Mouse (Mus musculus) limb, embryonic 10.5 days (tissue): Measurements from ENCODE around the gene Golga3. TPM values are rescaled to one million over a fixed set of nuclear protein-coding genes. Genes with fewer than 3 reads are reported as not detected.

Experiments
- DNase-seq: peaks from one replicate; pipeline ENCODE4 v3.0.0-alpha.2; 2017; ENCODE audit warnings: low spot score
- H3K27ac ChIP-seq: fragments of 300-500 bp; sonication (generic); 2 replicates; pipeline ENCODE4 v1.5.1; 2016; ENCODE audit warnings: mild to moderate bottlenecking
- H3K27me3 ChIP-seq: fragments of 300-500 bp; sonication (generic); 2 replicates; pipeline ENCODE4 v1.6.1; 2016; ENCODE audit warnings: low read depth, mild to moderate bottlenecking; ENCODE audit not compliant: poor library complexity, severe bottlenecking
- H3K36me3 ChIP-seq: fragments of 300-500 bp; sonication (generic); 2 replicates; pipeline ENCODE4 v1.6.1; 2016; ENCODE audit warnings: mild to moderate bottlenecking, moderate library complexity
- H3K4me1 ChIP-seq: fragments of 300-500 bp; sonication (generic); 2 replicates; pipeline ENCODE4 v1.6.1; 2016
- H3K4me3 ChIP-seq: fragments of 300-500 bp; sonication (generic); 2 replicates; pipeline ENCODE4 v1.5.1; 2016; ENCODE audit warnings: mild to moderate bottlenecking, moderate library complexity
- H3K9me3 ChIP-seq: fragments of 300-500 bp; sonication (generic); replicated peaks from 2 replicates; pipeline ENCODE4 v1.6.1; 2016; ENCODE audit warnings: mild to moderate bottlenecking
- WGBS: fragments of 180-500 bp; shearing (Covaris S2); methylation state at CpG from one replicate; pipeline ENCODE4 v1.1.7; 2016; 5-methylcytosine and 5-hydroxymethylcytosine counted together
- polyA plus RNA-seq: library from polyadenylated mRNA; unstranded; fragments of >200 nt; fragmentation: Nextera tagmentation; extraction: Ambion mirVana; gene quantifications from 2 replicates; pipeline ENCODE4 v1.2.1, GENCODE M21; 2016

Golga3 gene
- polyA plus RNA-seq, result 17.5 and 23.1 TPM in 2 replicates

- 0 out of 2 replicates have a peak, but pooled peaks cover 5% of the 10 kb centered on the region for H3K36me3 ChIP-seq
- WGBS, result under 1% methylated on average over 41 of the region's 41 CpGs
- H3K4me3 ChIP-seq, result peak within 1 kb of the TSS; percentile 95
- no peaks in the 10 kb centered on the region for H3K9me3 ChIP-seq
- peaks cover 12% of the 10 kb centered on the region for H3K4me1 ChIP-seq
- H3K27me3 ChIP-seq, result no peaks in the 10 kb centered on the region
- H3K27ac ChIP-seq, result peak within 1 kb of the TSS; percentile 89
- DNase-seq, result peak; percentile 92
Observed at GRCm38 (mm10) chr5:110176362-110177020, at the start of gene Golga3. Golga3 (plus strand) TSS chr5:110176701.

DNA sequence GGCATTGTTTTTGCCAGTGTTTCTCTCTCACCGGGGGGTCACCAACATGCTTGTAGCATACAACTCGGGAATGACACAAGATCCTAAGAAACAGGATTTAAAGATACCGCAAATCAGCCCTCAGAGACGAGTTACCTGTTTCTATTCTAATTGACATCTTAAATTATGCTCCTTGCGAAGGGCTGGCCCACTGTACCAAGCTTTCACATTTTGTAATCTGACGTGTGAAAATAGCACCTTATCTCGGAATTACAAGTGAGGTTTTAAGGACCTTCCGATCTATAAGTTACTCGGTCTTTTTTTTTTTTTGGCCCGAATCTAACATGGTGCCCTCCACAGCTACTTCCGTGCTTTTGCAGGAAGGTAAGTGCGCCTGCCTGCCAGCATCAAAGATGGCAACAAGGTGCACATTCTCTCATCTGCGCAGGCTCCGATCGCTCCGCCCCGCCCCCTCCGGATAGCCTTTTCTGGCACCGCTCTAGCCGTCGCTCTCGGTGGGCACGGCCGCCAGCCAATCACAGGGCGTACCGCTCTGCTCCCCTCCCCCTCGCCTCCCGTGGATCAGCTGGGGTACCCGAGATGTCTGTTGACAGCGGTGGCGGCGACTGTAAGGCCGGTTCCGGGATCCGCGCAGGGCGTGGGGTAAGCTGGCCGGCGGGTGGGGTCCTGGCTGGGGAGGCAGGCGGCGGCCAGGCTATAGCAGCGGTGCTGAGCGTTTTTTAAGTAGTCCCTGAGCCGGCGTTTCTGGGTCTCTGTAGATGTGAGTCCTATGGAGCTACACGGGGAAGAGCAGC, 41.0 kb upstream of the Golga3 start, which contains the start of gene Chfr:
Gene Chfr, plus strand, starts transcription at position 550 of the 794 bp plus-strand sequence.
- H3K9me3 ChIP-seq, result no peaks in the 10 kb centered on the region
- H3K4me1 ChIP-seq, result peaks cover 7% of the 10 kb centered on the region
- DNase-seq, result peak; percentile 99
- H3K27ac ChIP-seq, result peak within 1 kb of the TSS; percentile 75
- H3K36me3 ChIP-seq, result peaks cover 16% of the 10 kb centered on the region
- peak within 1 kb of the TSS; percentile 70 for H3K4me3 ChIP-seq
- WGBS, result 4% methylated on average over 46 of the region's 46 CpGs
- no peaks in the 10 kb centered on the region for H3K27me3 ChIP-seq

- peaks cover 18% of the 10 kb centered on the region for H3K36me3 ChIP-seq
- H3K9me3 ChIP-seq, result no peaks in the 10 kb centered on the region
- H3K27me3 ChIP-seq, result no peaks in the 10 kb centered on the region
- peaks cover 7% of the 10 kb centered on the region for H3K4me1 ChIP-seq
- DNase-seq, result no peak
- 7% methylated on average over 18 of the region's 18 CpGs for WGBS
- H3K27ac ChIP-seq, result peak overlapping the region; percentile 75
- peak overlapping the region; percentile 70 for H3K4me3 ChIP-seq
Observed at GRCm38 (mm10) chr5:110136087-110136464, 40.4 kb upstream of the Golga3 start.

DNA sequence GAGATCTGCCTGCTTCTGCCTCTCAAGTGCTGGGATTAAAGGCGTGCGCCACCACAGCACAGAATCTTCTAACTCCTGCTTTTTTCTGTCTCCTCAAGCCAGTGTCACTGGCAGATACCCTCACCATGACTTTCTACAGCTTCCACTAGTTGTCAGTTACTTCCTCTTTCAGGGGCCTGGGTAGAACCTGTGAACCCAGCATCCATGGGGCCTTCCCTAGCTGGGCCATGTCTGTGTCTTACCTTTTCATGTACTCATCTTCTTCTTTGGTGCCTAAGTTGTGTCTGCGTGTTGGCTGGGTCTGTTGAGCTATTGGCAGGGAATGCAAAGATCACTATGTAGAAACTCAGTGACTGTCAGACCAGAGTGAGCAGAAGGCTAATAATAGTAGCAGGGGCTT, 38.7 kb upstream of the Golga3 start:
- H3K4me3 ChIP-seq, result no peak overlapping the region
- no peak for DNase-seq
- H3K4me1 ChIP-seq, result peaks cover 7% of the 10 kb centered on the region
- H3K36me3 ChIP-seq, result peaks cover 31% of the 10 kb centered on the region
- no peaks in the 10 kb centered on the region for H3K9me3 ChIP-seq
- WGBS, result 92% methylated on average over 3 of the region's 3 CpGs
- no peak overlapping the region for H3K27ac ChIP-seq
- H3K27me3 ChIP-seq, result no peaks in the 10 kb centered on the region

DNA sequence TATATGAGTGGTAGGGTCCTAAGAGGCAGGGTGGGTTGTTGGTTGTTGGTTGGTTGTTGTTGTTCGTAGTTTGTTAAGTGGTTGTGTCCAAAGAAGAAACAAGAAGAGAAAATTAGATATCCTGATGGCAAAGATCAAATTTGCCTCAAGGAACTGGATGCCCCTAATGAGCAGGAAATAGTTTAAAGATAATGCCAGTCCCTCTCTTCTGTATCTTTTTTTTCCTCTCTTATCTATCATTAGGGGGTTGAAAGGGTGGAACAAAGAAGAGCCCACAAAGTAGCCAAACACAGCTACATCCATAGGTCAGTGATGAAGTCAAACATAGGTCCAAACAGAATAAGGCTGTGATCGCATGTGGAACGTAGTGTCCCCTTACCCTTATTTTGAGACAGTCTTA, 37.2 kb upstream of the Golga3 start:
- 91% methylated on average over 3 of the region's 3 CpGs for WGBS
- Histone ChIP-seq H3K27ac (no peak overlapping the region), H3K9me3 (no peaks in the 10 kb centered on the region), H3K36me3 (peaks cover 44% of the 10 kb centered on the region), H3K4me1 (peaks cover 7% of the 10 kb centered on the region), H3K4me3 (no peak overlapping the region), H3K27me3 (no peaks in the 10 kb centered on the region)
- no peak for DNase-seq

- Histone ChIP-seq H3K9me3 (no peaks in the 10 kb centered on the region), H3K27ac (no peak overlapping the region), H3K4me3 (no peak overlapping the region), H3K27me3 (no peaks in the 10 kb centered on the region), H3K4me1 (peaks cover 7% of the 10 kb centered on the region), H3K36me3 (peaks cover 52% of the 10 kb centered on the region)
- 92% methylated on average over 7 of the region's 7 CpGs for WGBS
- no peak for DNase-seq
Observed at GRCm38 (mm10) chr5:110140424-110140823, 36.1 kb upstream of the Golga3 start.

DNA sequence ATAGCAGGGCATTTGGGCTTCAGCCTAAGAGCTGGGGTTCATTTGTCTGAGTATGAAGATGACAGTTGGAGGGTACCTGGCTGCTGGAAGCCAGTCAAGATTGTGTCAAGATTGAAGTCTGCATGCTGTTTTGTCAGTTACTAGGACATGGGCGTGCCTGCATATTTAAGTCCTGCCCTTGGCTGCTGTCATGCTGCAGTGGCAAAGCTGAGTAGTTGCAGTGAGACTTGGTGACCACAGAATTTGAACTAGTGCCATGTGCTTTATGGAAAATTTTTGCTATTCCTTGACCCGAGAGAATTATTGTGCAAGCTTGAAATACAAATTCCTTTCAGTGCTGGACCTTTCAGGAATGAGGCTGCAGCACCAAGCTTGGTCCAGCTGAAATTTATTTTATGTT, 34.2 kb upstream of the Golga3 start:
- Histone ChIP-seq H3K27me3 (no peaks in the 10 kb centered on the region), H3K27ac (no peak overlapping the region), H3K9me3 (no peaks in the 10 kb centered on the region), H3K4me1 (no peaks in the 10 kb centered on the region), H3K4me3 (no peak overlapping the region), H3K36me3 (peaks cover 69% of the 10 kb centered on the region)
- WGBS, result 92% methylated on average over 2 of the region's 2 CpGs
- no peak for DNase-seq

- H3K27ac ChIP-seq, result no peak overlapping the region
- peaks cover 74% of the 10 kb centered on the region for H3K36me3 ChIP-seq
- H3K4me3 ChIP-seq, result no peak overlapping the region
- 89% methylated on average over 5 of the region's 5 CpGs for WGBS
- no peaks in the 10 kb centered on the region for H3K9me3 ChIP-seq
- DNase-seq, result no peak
- no peaks in the 10 kb centered on the region for H3K4me1 ChIP-seq
- no peaks in the 10 kb centered on the region for H3K27me3 ChIP-seq
Observed at GRCm38 (mm10) chr5:110143007-110143406, 33.5 kb upstream of the Golga3 start.

DNA sequence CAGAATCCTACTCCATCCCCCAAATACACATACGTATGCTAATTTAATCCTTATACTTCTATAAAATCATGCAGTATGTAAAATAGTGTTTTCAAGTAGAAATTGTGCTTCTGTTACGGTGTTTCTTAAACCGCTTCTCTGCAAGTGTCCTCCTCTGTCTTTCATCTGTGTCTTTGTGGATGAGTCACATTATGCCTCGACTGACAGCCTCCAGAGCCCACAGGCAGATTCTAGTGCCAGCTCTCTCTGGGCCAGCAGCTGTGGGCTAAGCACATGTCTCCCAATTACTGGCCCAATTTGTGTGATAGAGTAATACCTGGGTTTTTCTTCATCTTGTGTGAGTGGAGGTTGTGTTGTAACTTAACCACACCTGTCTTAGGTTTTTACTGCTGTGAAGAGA, 7.1 kb upstream of the Golga3 start:
- DNase-seq, result no peak
- WGBS, result 94% methylated on average over 4 of the region's 4 CpGs
- H3K4me1 ChIP-seq, result no peaks in the 10 kb centered on the region
- no peaks in the 10 kb centered on the region for H3K27me3 ChIP-seq
- H3K4me3 ChIP-seq, result no peak overlapping the region
- no peak overlapping the region for H3K27ac ChIP-seq
- peaks cover 66% of the 10 kb centered on the region for H3K36me3 ChIP-seq
- no peaks in the 10 kb centered on the region for H3K9me3 ChIP-seq

DNA sequence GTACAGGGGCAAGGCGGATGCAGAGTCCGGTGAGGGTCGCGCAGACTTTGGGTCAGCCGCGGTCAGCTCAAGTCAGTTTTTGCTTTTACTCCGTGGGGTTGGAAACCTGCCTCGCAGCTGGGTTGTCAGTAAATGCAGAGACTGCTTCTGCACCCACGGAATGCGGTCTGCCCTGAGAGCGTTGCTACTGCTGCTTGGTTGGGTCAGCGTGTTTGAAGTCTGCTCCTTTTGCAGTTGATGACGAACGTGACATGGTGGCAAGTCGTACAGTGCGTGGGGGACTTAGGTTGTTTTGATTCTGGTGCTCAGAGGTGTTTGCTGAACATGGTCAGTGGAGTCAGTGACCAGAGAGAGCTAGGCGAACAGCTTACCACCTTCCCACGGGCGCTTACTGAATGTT, 520 bp downstream of the Golga3 start:
- H3K27me3 ChIP-seq, result no peaks in the 10 kb centered on the region
- peaks cover 7% of the 10 kb centered on the region for H3K36me3 ChIP-seq
- no peaks in the 10 kb centered on the region for H3K9me3 ChIP-seq
- H3K27ac ChIP-seq, result peak overlapping the region; percentile 89
- 4% methylated on average over 19 of the region's 19 CpGs for WGBS
- no peak for DNase-seq
- H3K4me1 ChIP-seq, result peaks cover 12% of the 10 kb centered on the region
- peak overlapping the region; percentile 95 for H3K4me3 ChIP-seq

- H3K9me3 ChIP-seq, result no peaks in the 10 kb centered on the region
- no peak overlapping the region for H3K4me3 ChIP-seq
- DNase-seq, result no peak
- no peaks in the 10 kb centered on the region for H3K27me3 ChIP-seq
- H3K4me1 ChIP-seq, result peaks cover 12% of the 10 kb centered on the region
- H3K36me3 ChIP-seq, result peaks cover 19% of the 10 kb centered on the region
- 89% methylated on average over 2 of the region's 2 CpGs for WGBS
- no peak overlapping the region for H3K27ac ChIP-seq
Observed at GRCm38 (mm10) chr5:110178628-110179027, 2.1 kb downstream of the Golga3 start.

GRCm38 (mm10) chr5:110181716-110182115, 5.2 kb downstream of the Golga3 start:
- no peak overlapping the region for H3K27ac ChIP-seq
- no peaks in the 10 kb centered on the region for H3K27me3 ChIP-seq
- peaks cover 46% of the 10 kb centered on the region for H3K36me3 ChIP-seq
- H3K4me3 ChIP-seq, result no peak overlapping the region
- WGBS, result 95% methylated on average over 5 of the region's 5 CpGs
- peaks cover 8% of the 10 kb centered on the region for H3K4me1 ChIP-seq
- H3K9me3 ChIP-seq, result no peaks in the 10 kb centered on the region
- DNase-seq, result no peak

GRCm38 (mm10) chr5:110203164-110203895, 26.8 kb downstream of the Golga3 start:
- H3K9me3 ChIP-seq, result no peaks in the 10 kb centered on the region
- 90% methylated on average over 10 of the region's 10 CpGs for WGBS
- H3K4me3 ChIP-seq, result no peak overlapping the region
- no peaks in the 10 kb centered on the region for H3K27me3 ChIP-seq
- peaks cover 88% of the 10 kb centered on the region for H3K36me3 ChIP-seq
- DNase-seq, result no peak
- H3K4me1 ChIP-seq, result no peaks in the 10 kb centered on the region
- no peak overlapping the region for H3K27ac ChIP-seq
